Mouse (Mus musculus): ENCODE measurements around the gene Ndrg3. TPM values are rescaled to one million over a fixed set of nuclear protein-coding genes. Genes with fewer than 3 reads are reported as not detected.

The Ndrg3 gene
- total RNA-seq, 2 experiments from 2014 or later = 449 TPM

GRCm38 (mm10) chr2:157002321-157002720 is 10.5 kb upstream of the Ndrg3 start:
- DNase-seq (ENCODE audit: extremely low spot score in 1 of 2, low spot score in 1 of 2) = no peak

DNA sequence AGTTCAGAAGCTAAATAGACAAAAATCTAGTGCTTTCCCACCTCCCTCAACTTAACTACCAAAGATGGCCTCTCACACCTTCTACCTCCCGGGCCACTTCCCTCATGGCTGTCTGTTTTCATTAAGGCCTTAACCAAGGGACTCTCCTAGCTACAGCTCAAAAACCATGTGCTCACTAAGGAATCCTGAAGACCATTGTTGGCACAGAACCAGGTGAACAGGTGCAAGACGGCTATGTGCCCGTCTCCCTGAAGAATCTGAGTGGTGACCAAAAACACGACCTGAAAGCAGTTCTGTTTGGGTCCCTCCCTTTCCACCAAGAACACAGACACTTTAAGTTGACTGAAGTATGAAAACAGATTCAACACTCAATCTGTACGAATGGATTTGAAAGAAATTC is 6.4 kb upstream of the Ndrg3 start:
- DNase-seq (ENCODE audit: extremely low spot score in 1 of 2, low spot score in 1 of 2) = no peak

DNA sequence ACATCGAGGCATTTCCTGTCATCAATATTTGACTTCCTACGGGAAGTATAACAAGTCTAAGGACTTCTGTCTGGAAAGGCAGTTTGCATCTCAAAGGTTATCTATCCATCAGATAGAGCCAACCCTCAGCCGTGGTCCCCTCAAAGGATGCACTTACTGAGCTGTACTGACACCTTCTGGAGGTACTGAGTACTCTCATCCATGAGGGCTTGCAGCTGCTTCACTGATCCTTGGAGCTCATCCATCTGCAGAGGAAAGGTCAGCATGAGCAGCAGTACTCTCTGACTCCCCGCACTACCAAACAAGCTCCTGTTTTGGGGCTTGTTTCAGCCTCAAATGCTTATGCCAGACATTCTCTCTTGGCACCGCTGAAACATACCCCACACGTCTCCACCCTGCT is 4.7 kb upstream of the Ndrg3 start:
- no peak for DNase-seq (ENCODE audit: extremely low spot score in 1 of 2, low spot score in 1 of 2)

GRCm38 (mm10) chr2:156990727-156991431 is 977 bp downstream of the Ndrg3 start:
- no peak for DNase-seq (ENCODE audit: extremely low spot score in 1 of 2, low spot score in 1 of 2)

DNA sequence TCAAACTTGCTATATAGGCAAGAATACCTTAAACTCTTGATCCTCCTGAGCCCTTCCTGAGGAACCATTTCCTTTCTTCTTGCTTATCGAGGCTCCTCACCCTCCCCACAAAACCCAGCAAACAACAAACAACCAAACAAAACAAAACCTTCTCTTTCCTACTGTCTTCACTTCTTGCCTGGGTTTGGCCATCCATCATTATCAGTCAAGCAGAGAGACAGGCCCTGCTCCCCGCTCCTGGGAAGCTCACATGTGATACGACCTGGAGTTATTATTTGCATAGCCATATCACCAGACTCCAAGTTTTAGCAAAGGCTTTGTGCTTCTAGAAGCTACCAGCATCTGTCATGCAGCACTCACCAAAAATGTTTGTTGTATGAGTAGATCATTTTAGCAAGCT is 4.5 kb downstream of the Ndrg3 start:
- no peak for DNase-seq (ENCODE audit: extremely low spot score in 1 of 2, low spot score in 1 of 2)

GRCm38 (mm10) chr2:156982864-156983263 is 9.0 kb downstream of the Ndrg3 start:
- DNase-seq (ENCODE audit: extremely low spot score in 1 of 2, low spot score in 1 of 2) = no peak

DNA sequence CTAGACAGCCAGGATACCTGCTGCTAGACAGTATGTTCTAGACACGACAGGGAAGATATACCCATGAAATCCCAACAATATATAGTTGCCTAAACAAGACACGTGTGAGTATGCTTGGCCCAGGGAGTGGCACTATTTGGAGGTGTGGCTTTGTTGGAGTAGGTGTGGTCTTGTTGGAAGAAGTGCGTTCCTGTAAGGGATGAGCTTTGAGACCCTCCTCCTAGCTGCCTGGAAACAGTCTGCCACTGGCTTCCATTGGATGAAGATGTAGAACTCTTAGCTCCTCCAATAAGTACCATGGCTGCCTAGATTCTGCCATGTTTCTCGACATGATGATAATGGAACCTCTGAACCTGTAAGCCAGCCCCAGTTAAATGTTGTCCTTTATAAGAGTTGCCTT is 10.6 kb downstream of the Ndrg3 start:
- DNase-seq (ENCODE audit: extremely low spot score in 1 of 2, low spot score in 1 of 2) = no peak

GRCm38 (mm10) chr2:156980059-156980458 is 11.8 kb downstream of the Ndrg3 start:
- no peak for DNase-seq (ENCODE audit: extremely low spot score in 1 of 2, low spot score in 1 of 2)

GRCm38 (mm10) chr2:156976711-156977110 is 15.1 kb downstream of the Ndrg3 start:
- no peak for DNase-seq (ENCODE audit: extremely low spot score in 1 of 2, low spot score in 1 of 2)

DNA sequence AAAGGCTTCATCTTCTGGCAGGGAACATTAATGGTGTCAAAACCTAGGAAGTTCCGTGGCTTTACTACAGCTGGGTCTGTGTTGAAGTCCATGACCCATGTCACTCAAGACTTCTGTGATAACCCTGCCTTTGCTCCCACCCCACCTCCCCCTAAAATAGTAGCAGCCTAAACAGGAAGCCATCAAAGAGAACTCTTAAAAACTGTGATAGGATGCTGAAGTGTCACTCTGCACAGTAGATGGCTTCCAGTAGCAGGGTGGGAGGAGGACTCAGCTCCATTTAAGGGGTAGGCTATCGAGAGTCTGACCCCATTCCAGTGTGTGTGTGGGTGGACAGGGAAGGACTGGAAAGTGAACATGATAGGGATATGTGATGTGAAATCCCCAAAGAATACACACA is 16.9 kb downstream of the Ndrg3 start:
- DNase-seq (ENCODE audit: extremely low spot score in 1 of 2, low spot score in 1 of 2) = no peak

- DNase-seq (ENCODE audit: extremely low spot score in 1 of 2, low spot score in 1 of 2) = no peak
These were observed 18.3 kb downstream of the Ndrg3 start for GRCm38 (mm10) chr2:156973316-156974100.

- no peak for DNase-seq (ENCODE audit: extremely low spot score in 1 of 2, low spot score in 1 of 2)
These were observed 21.6 kb downstream of the Ndrg3 start for GRCm38 (mm10) chr2:156970253-156970652.

DNA sequence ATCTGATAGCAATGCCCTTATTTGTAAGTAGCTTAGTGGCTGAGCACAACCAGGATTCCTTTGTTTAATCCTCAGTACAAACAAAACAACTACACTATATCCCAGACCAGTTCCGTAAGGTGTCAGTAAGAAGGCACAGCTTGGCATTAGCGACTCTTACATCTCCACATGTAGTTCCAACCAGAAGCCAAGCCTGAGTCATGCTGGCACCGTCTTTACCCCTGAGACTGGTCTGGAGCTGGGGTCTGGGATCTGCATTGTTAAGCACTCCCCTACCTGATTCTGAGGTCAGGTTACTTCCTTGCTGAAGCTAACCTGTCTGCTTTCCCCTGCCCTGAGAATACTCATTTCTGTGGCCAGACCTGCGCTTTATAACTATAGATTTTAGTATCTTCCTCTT is 23.4 kb downstream of the Ndrg3 start:
- no peak for DNase-seq (ENCODE audit: extremely low spot score in 1 of 2, low spot score in 1 of 2)

DNA sequence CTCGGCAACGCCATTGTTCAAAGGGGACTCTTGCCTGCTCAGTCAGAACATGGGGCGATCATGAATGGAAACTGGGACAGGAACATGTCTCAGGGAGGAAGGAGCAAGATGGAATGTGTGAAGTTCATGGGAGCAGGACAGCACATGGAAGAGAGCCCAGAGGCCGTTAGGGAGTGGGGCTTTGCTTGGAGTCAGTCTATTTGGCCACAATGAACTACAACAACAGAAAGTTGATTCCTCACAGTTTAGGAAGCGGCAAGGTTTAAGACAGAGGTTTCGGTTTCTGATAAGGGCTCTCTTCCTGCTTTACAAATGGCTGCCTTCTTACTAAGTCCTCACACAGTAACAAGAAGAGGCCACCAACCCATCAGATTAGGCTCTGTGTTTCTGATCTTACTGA is 24.5 kb downstream of the Ndrg3 start:
- DNase-seq (ENCODE audit: extremely low spot score in 1 of 2, low spot score in 1 of 2) = no peak

DNA sequence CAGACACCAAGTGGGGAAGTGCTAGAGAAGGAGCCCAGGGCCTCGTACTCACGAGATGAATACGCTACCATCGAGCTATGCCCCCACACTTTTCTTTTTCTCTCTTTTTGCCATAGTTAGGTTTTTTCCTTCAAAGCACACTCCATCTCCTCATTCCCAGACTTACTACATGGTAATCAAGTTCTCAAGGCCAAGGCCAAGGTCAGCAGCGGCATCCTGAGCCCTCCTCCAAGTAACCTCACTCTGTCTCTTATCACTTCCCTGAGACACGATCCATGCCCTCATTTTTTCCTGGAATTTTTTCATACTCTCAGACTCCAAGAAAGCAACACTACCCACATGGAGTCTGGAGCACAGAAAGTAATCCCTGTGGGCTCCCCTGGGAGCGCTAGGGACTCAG is 28.0 kb downstream of the Ndrg3 start:
- no peak for DNase-seq (ENCODE audit: extremely low spot score in 1 of 2, low spot score in 1 of 2)

- DNase-seq (ENCODE audit: extremely low spot score in 1 of 2, low spot score in 1 of 2) = no peak
These were observed 33.2 kb downstream of the Ndrg3 start for GRCm38 (mm10) chr2:156958496-156959252.

DNA sequence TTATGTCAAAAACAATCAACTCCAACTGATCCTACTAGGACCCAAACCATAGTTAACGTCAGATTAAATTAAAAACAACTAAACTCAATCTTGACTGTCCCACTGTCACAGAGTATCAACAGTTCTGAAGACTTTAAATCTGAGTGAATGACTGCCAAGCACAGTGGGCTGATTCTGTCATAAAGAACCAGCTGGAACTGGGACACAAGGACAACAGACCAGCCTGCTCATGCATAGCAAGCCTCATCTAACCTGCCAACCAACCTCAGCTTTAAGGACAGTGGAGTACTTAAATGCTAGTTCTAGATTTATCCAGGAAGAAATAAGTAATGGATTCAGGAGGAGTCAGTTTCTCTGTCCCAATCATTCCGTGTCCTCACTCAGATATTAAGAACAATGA is 34.8 kb downstream of the Ndrg3 start:
- no peak for DNase-seq (ENCODE audit: extremely low spot score in 1 of 2, low spot score in 1 of 2)

GRCm38 (mm10) chr2:156956306-156956705 is 35.5 kb downstream of the Ndrg3 start:
- DNase-seq (ENCODE audit: extremely low spot score in 1 of 2, low spot score in 1 of 2) = no peak

DNA sequence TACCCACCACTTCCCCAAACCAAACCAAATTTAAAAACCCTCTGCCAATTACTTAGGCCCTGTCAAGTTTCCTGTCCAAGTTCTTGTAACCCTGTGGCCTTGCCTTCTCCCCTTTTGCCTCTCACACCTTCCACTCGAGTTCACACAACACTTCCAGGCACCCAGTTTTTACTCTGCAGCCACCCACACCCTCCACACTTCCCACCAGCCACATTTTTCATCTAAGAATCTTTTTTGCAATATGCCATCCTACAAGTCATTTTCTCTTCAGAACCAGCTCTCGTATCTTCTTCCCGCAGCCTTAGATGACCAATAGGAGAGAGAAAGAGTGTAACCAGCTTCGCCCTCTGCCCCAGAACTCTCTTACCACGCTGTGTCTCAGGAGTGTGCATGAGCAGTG is 37.4 kb downstream of the Ndrg3 start:
- no peak for DNase-seq (ENCODE audit: extremely low spot score in 1 of 2, low spot score in 1 of 2)

DNA sequence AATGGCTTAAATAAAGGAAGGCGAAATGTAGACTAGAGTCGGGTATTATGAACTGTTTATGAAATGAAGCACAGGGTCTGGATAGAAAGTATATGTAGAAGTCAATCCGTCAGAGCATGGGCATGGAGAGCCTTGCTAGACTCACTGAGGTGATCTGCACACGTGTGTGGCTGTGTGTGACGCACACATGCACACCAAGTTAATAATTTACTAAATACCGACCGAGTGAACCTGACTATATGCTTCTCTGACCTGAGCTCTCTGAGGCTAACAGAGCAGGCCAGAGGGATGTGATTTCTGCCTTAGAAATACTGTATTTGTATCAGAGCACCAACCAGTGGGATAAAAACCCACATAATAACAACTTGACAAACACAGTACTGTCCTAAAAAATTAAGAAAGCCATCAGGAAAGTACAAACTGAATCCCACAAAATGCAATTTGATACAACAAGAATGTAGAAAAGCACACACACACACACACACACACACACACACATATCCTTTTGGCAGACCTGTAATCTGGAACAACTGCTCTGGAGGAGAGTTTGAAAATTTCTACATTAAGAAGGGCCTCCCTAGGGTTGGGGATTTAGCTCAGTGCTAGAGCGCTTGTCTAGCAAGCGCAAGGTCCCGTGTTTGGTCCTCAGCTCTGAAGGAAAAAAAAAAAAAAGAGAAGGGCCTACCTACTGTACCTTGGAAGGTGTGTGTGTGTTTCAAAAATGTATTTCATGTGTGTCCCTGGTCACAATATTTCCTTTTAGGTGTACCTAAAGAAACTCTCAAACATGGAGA is 40.4 kb downstream of the Ndrg3 start:
- DNase-seq (ENCODE audit: extremely low spot score in 1 of 2, low spot score in 1 of 2) = no peak

GRCm38 (mm10) chr2:156950816-156951215 is 41.0 kb downstream of the Ndrg3 start:
- DNase-seq (ENCODE audit: extremely low spot score in 1 of 2, low spot score in 1 of 2) = no peak

All from layer of hippocampus, postnatal 25 days (tissue).